Mouse (Mus musculus) erythroblast, embryonic 14.5 days (primary cell): ENCODE results near the gene Aplf. TPM values are rescaled to one million over a fixed set of nuclear protein-coding genes. Genes with fewer than 3 reads are reported as not detected.

Experiments used
- H3K27me3 ChIP-seq: 2 replicates; pipeline ENCODE4 v1.6.1; 2012; ENCODE audit warnings: inconsistent platforms; ENCODE audit not compliant: control insufficient read depth
- H3K36me3 ChIP-seq: 2 replicates; pipeline ENCODE4 v1.6.1; 2012; ENCODE audit warnings: mild to moderate bottlenecking, inconsistent platforms; ENCODE audit not compliant: control insufficient read depth
- H3K4me1 ChIP-seq: 2 replicates; pipeline ENCODE4 v1.6.1; 2012; ENCODE audit warnings: inconsistent platforms; ENCODE audit not compliant: control insufficient read depth
- H3K4me3 ChIP-seq: replicated peaks from 2 replicates; pipeline ENCODE3; 2012; ENCODE audit warnings: moderate library complexity, mild to moderate bottlenecking, inconsistent platforms
- H3K9me3 ChIP-seq: 2 replicates; pipeline ENCODE4 v1.6.1; 2012; ENCODE audit warnings: low read length, inconsistent platforms, mixed read lengths; ENCODE audit not compliant: control insufficient read depth
- GATA1 ChIP-seq: IDR thresholded peaks from 2 replicates; pipeline ENCODE4 v1.6.1; 2012; ENCODE audit warnings: low read length, inconsistent platforms, mixed read lengths
- TAL1 ChIP-seq: IDR thresholded peaks from 3 replicates; pipeline ENCODE4 v1.6.1; 2012; ENCODE audit warnings: low read length, inconsistent platforms, mixed read lengths
- polyA plus RNA-seq: library from polyadenylated mRNA; stranded (reverse); fragments of >175 nt; gene quantifications from 2 replicates; pipeline ENCODE4 v1.2.3, GENCODE M21; 2012

Gene Aplf
- polyA plus RNA-seq, 1 experiment, result 1.7 TPM

GRCm38 (mm10) chr6:87581071-87581470 is 90.9 kb downstream of the Aplf start:
- Histone ChIP-seq H3K9me3 (no peaks in the 10 kb centered on the region), H3K4me1 (peaks cover 72% of the 10 kb centered on the region), H3K4me3 (no peak overlapping the region), H3K36me3 (peaks cover 66% of the 10 kb centered on the region), H3K27me3 (no peaks in the 10 kb centered on the region)
- no peak for TF ChIP-seq GATA1
- no peak for TF ChIP-seq TAL1

Other genes starting within 250 kb of the Aplf start
- not detected in 2 replicates for gene Bmp10, start 243.2 kb downstream of the Aplf start, polyA plus RNA-seq
- gene Arhgap25, start 138.9 kb downstream of the Aplf start, polyA plus RNA-seq, result not detected in 2 replicates
- gene Prokr1, start 81.5 kb downstream of the Aplf start, polyA plus RNA-seq, result 0.37 and 0.68 TPM in 2 replicates
- not detected in 2 replicates for gene Efcc1, start 58.7 kb upstream of the Aplf start, polyA plus RNA-seq
- 8.1 and 8.8 TPM in 2 replicates for gene Gp9, start 105.9 kb upstream of the Aplf start, polyA plus RNA-seq
- gene Rab43, start 140.0 kb upstream of the Aplf start, polyA plus RNA-seq, result 22.8 and 70.9 TPM in 2 replicates
- 1.4 and 1.8 TPM in 2 replicates for gene Gm45140, start 163.6 kb upstream of the Aplf start, polyA plus RNA-seq
- gene Isy1, start 166.6 kb upstream of the Aplf start, polyA plus RNA-seq, result 2.4 and 2.6 TPM in 2 replicates
- 6.3 and 7.3 TPM in 2 replicates for gene Cnbp, start 178.9 kb upstream of the Aplf start, polyA plus RNA-seq
- gene Copg1, start 215.6 kb upstream of the Aplf start, polyA plus RNA-seq, result 0.85 and 1.3 TPM in 2 replicates
- 1.1 and 1.4 TPM in 2 replicates for gene Hmces, start 241.7 kb upstream of the Aplf start, polyA plus RNA-seq